Mouse (Mus musculus) megakaryocyte, embryonic 14.5 days (primary cell): ENCODE results near the gene Clec4n. TPM values are rescaled to one million over a fixed set of nuclear protein-coding genes. Genes with fewer than 3 reads are reported as not detected.
A peak's percentile ranks its signal among the peaks of the same experiment; 100 is the strongest.
"Not testable (repeated sequence)": the region's sequence is repeated elsewhere in the genome, so short reads cannot be mapped to it uniquely, and the experiment has no call there.

Experiments
- H3K27me3 ChIP-seq: replicated peaks from 2 replicates; pipeline ENCODE3; 2012; ENCODE audit warnings: inconsistent platforms
- H3K36me3 ChIP-seq: replicated peaks from 2 replicates; pipeline ENCODE3; 2012; ENCODE audit warnings: low read length, inconsistent platforms, mixed read lengths
- H3K4me1 ChIP-seq: 2 replicates; pipeline ENCODE4 v1.6.1; 2012; ENCODE audit warnings: inconsistent platforms
- H3K4me3 ChIP-seq: replicated peaks from 2 replicates; pipeline ENCODE3; 2012; ENCODE audit warnings: moderate library complexity, mild to moderate bottlenecking, inconsistent platforms
- H3K9me3 ChIP-seq: 2 replicates; pipeline ENCODE4 v1.6.1; 2012; ENCODE audit warnings: inconsistent platforms
- FLI1 ChIP-seq: IDR thresholded peaks from 2 replicates; pipeline ENCODE4 v1.6.1; 2012; ENCODE audit warnings: low read length, inconsistent platforms, mixed read lengths
- GATA1 ChIP-seq: IDR thresholded peaks from 3 replicates; pipeline ENCODE4 v1.6.1; 2012; ENCODE audit warnings: mixed read lengths, low read length, inconsistent platforms, borderline replicate concordance
- polyA plus RNA-seq: library from polyadenylated mRNA; stranded (reverse); fragments of >175 nt; gene quantifications from 2 replicates; pipeline ENCODE4 v1.2.3, GENCODE M21; 2012; ENCODE audit warnings: low replicate concordance; ENCODE audit not compliant: insufficient read depth

The Clec4n gene
- polyA plus RNA-seq, result 8.3 TPM in 1 of 2 replicates, not detected in the other

DNA sequence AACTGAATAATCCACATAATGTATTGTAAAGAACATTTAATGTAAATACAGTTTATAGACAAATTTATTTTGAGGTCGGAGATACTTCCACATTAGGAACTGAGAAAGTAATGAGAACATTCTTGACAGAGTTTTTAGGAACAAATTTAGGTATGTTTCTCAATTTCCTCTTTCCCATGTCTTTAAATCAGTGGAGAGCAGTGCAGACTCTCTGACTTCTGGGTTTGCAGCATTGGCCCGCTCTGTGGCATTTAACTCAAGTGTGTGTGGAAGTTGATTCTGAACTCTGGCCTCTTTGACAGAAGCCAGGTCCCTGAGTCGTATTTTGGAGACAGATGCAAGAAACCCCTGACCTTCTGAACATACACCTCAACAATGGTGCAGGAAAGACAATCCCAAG, at the start of gene Clec4n:
TSS of gene Clec4n (plus strand) at position 200 of the 400 bp plus-strand sequence.
- no peaks in the 10 kb centered on the region for H3K27me3 ChIP-seq
- H3K4me1 ChIP-seq, result peaks cover 18% of the 10 kb centered on the region
- H3K4me3 ChIP-seq, result peak within 1 kb of the TSS; percentile 42
- H3K36me3 ChIP-seq, result no peaks in the 10 kb centered on the region
- TF ChIP-seq GATA1 (no peak), FLI1 (no peak)
- H3K9me3 ChIP-seq, result no peaks in the 10 kb centered on the region

DNA sequence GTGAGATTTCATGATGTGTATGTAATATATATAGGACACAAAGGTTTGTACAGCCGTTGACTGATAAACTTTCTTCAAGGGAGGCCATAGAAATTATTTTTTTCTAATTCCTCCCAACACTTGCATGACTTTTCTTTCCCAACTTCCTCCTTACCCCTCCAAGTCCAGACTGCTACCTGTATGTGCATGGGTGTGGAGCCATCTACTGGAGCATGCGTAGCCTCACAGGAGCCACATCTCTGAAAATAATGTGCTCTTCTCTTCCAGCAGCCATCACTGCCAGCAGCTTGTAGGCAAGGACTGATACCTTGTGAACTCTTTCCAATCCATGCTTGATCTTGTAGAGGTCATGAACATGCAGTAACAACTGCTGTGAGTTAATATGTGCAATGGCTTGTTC, 44.8 kb upstream of the Clec4n start:
- H3K4me1 ChIP-seq, H3K4me3 ChIP-seq, H3K36me3 ChIP-seq, H3K9me3 ChIP-seq, H3K27me3 ChIP-seq: not testable (repeated sequence)

DNA sequence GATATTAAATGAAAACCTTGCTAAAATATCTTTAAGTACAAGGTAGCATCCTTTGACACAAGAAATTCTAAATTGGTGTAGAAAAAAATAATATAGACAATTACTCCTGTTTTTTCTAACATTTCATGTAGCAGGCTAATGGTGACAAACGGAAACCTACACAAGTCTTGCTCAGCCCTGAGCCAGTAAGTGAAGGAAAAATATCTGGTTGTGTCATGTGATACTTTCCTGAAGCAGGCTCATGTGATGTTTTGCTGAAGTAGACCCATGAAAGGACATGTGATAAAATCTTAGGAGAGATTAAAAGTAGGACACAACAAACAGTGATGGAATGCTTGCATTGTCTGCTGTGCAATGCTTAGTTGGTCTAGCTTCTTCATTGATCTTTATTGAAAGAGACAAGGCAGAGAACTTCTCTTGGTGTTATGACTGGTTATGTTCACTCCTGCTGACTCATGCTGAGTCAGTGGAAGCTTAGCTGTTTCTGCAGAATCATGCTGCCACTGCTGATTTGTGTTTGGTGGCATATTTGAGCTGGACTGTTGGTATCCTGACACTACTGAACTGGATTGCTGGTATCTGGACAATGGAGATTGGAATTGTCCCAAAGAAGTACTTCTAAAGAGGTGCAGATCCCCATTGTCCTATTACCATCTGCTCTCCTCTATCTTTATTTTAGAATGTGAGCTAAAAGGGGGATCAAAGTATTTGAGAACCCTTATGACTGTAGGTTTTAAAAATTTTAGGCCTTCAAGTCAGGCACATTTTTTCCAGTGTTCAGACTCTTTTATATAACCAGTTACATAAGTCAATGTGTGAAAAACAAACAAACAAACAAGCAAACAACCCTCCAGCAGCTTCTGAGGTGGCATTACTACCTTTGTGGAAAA, 22.2 kb upstream of the Clec4n start:
- TF ChIP-seq FLI1, result no peak
- TF ChIP-seq GATA1, result no peak
- Histone ChIP-seq H3K27me3 (no peaks in the 10 kb centered on the region), H3K4me1 (peaks cover 16% of the 10 kb centered on the region), H3K36me3 (no peaks in the 10 kb centered on the region), H3K9me3 (no peaks in the 10 kb centered on the region), H3K4me3 (no peak overlapping the region)

DNA sequence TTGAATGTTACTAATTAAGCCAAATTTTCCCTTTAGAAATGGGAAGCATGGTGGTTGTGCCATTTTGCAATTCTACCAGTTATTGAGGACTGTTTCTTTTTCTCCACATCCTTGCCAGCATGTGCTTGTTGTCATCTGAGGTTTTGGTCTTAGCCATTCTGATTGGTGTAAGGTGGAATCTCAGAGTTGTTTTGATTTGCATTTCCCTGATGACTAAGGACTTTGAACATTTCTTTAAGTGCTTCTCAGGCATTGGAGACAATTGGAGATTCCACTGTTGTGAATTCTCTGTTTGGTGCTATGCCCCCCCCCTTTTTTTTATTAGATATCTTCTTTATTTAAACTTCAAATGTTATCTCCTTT, 21.6 kb upstream of the Clec4n start:
- H3K4me3 ChIP-seq, H3K36me3 ChIP-seq, H3K27me3 ChIP-seq, H3K9me3 ChIP-seq: not testable (repeated sequence)
- peaks cover 16% of the 10 kb centered on the region for H3K4me1 ChIP-seq

DNA sequence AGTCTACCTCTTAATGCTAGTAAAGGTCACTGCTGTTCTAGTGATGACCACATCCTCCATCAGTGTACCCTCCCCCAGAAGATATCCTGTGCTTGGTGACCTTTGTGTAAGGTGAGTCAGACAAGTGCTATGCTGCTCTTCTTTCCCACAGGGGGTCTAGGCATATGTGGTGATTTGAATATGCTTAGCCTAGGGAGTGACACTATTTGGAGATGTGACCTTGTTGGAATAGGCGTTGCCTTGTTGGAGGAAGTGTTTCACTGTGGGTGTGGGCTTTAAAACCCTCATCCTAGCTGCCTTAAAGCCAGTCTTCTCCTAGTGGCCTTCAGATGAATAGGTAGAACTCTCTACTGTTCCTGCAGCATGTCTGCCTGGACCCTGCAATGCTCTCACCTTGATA, 17.9 kb upstream of the Clec4n start:
- no peak for TF ChIP-seq GATA1
- no peak for TF ChIP-seq FLI1
- Histone ChIP-seq H3K4me1 (peaks cover 16% of the 10 kb centered on the region), H3K4me3 (no peak overlapping the region), H3K9me3 (no peaks in the 10 kb centered on the region), H3K27me3 (no peaks in the 10 kb centered on the region), H3K36me3 (no peaks in the 10 kb centered on the region)

DNA sequence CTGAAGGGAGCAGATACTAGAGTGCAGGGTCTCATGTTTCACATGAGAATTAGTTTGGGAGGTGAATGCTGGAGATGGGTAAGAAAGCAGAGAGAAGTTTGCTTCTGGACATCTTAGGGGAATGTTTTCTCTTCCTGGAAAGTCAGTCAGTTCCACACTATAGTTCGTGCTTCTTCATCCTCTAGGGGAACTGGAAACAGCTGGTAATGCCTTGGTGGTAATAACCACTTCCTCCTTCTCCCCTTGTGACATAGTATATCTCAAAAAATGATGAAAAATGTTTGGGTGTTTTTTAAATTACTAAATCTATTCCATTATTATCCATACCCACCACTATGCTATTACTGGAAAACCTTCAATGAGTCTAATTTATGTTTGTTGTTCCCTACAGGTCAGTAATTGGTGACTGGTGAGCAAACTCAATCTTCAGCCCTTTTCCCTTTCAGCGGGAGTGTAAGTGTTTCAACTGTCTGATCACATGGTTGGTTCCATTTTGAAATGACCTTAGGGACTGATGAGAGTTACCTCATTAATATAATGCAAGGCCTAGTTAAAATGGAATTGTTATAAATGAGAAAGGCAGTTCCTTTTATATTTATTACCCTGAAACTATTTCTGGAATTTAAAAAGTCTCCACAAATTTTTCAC, 2.0 kb upstream of the Clec4n start:
- H3K27me3 ChIP-seq, result no peaks in the 10 kb centered on the region
- peaks cover 18% of the 10 kb centered on the region for H3K4me1 ChIP-seq
- no peak overlapping the region for H3K4me3 ChIP-seq
- no peaks in the 10 kb centered on the region for H3K9me3 ChIP-seq
- TF ChIP-seq FLI1 (no peak), GATA1 (no peak)
- H3K36me3 ChIP-seq, result no peaks in the 10 kb centered on the region

DNA sequence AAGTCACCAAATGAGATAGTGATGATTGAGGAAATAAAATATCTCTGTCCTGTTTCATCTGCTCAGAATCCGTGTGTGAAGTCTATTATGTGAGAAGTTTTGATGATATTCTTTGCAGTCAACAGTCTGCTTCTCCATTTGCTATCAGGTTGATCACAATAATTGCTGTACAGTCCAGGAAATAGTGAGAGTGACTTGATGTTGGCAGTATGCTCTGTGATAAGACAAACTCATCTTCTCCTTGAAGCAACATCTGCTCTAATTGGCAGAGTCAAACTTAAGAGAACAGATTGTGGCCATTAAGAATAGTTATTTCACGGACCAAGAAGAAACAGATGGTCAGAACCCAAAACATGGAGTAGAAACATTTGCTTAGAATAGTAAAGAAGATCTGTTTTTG, 1.5 kb downstream of the Clec4n start:
- peaks cover 18% of the 10 kb centered on the region for H3K4me1 ChIP-seq
- H3K27me3 ChIP-seq, result no peaks in the 10 kb centered on the region
- no peak overlapping the region for H3K4me3 ChIP-seq
- H3K9me3 ChIP-seq, result no peaks in the 10 kb centered on the region
- TF ChIP-seq FLI1 (no peak), GATA1 (no peak)
- H3K36me3 ChIP-seq, result no peaks in the 10 kb centered on the region

DNA sequence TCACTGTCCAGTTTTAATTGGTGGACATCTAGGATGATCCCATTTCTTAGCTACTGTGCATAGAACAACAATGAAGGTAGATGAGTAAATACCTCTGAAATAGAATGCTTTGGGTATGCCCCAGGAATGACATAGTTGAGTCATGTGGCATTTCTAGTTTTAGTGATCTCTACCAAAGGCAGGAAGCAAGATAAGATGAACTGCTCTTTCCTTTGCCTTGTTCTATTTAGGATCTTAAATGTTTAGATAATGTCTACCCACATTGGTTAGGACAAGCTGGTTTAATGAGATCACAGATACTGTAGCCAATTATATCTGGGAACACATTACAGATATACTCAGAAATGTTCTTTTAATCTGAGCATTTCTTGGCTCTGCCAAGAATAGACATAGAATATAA, 7.9 kb downstream of the Clec4n start:
- Histone ChIP-seq H3K4me1 (peaks cover 7% of the 10 kb centered on the region; the same call in 1 of the 2 replicates), H3K27me3 (no peaks in the 10 kb centered on the region), H3K9me3 (no peaks in the 10 kb centered on the region), H3K36me3 (no peaks in the 10 kb centered on the region), H3K4me3 (no peak overlapping the region)
- TF ChIP-seq GATA1 (no peak), FLI1 (no peak)

DNA sequence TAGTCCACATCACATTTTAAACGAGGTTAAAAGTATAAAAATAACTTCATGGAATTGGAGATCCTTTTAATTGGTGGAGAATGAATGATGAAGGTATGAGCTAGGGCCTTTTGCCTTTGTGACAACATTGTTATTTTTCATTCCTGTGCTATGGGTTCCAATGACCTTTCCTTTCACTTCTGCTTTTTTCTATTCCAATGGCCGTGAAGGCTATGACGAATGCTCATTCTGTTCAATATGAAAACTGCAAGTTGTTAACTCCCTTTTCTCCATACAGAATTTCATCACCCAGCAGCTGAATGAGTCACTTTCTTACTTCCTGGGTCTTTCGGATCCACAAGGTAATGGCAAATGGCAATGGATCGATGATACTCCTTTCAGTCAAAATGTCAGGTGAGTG, 14.6 kb downstream of the Clec4n start:
- Histone ChIP-seq H3K27me3 (no peaks in the 10 kb centered on the region), H3K4me3 (no peak overlapping the region), H3K9me3 (no peaks in the 10 kb centered on the region), H3K36me3 (no peaks in the 10 kb centered on the region), H3K4me1 (no peaks in the 10 kb centered on the region)
- TF ChIP-seq FLI1 (no peak), GATA1 (no peak)

DNA sequence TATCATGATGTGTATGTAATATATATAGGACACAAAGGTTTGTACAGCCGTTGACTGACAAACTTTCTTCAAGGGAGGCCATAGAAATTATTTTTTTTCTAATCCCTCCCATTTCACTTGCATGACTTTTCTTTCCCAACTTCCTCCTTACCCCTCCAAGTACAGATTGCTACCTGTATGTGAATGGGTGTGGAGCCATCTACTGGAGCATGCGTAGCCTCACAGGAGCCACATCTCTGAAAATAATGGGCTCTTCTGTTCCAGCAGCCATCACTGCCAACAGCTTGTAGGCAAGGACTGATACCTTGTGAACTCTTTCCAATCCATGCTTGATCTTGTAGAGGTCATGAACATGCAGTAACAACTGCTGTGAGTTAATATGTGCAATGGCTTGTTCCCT, 19.2 kb downstream of the Clec4n start:
- H3K9me3 ChIP-seq, H3K27me3 ChIP-seq, H3K36me3 ChIP-seq, H3K4me3 ChIP-seq: not testable (repeated sequence)
- H3K4me1 ChIP-seq, result peaks cover 18% of the 10 kb centered on the region

DNA sequence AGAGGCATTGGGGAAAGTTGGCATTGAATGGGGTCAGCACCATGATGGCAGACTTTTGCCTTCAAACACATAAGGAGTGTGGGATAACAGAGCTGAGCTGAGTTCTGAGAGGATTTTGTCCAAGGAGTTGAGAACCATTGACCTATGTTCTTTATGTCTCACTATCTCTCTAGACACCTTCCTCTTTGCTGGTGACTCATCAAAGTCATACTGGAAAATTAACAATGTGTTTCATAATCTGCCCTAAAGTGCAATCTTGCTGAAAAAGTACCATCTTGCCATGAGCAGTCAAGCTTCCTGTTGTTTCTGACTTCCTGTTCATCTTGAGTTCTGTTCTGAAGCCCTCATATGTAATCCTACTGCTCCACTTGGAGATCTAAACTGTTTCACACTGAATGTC, 23.1 kb downstream of the Clec4n start:
- no peaks in the 10 kb centered on the region for H3K9me3 ChIP-seq
- peaks cover 34% of the 10 kb centered on the region for H3K4me1 ChIP-seq
- H3K36me3 ChIP-seq, result peaks cover 2% of the 10 kb centered on the region
- no peak overlapping the region for H3K4me3 ChIP-seq
- TF ChIP-seq GATA1 (0 out of 3 replicates have a peak, but pooled peaks have one; percentile 37), FLI1 (no peak)
- H3K27me3 ChIP-seq, result no peaks in the 10 kb centered on the region
